Mouse (Mus musculus): ENCODE measurements around the gene Map1s. TPM values are rescaled to one million over a fixed set of nuclear protein-coding genes. Genes with fewer than 3 reads are reported as not detected.
A peak's percentile ranks its signal among the peaks of the same experiment; 100 is the strongest.

Map1s gene
- polyA plus RNA-seq, 1 experiment from 2014 or later = 60.8 TPM

DNA sequence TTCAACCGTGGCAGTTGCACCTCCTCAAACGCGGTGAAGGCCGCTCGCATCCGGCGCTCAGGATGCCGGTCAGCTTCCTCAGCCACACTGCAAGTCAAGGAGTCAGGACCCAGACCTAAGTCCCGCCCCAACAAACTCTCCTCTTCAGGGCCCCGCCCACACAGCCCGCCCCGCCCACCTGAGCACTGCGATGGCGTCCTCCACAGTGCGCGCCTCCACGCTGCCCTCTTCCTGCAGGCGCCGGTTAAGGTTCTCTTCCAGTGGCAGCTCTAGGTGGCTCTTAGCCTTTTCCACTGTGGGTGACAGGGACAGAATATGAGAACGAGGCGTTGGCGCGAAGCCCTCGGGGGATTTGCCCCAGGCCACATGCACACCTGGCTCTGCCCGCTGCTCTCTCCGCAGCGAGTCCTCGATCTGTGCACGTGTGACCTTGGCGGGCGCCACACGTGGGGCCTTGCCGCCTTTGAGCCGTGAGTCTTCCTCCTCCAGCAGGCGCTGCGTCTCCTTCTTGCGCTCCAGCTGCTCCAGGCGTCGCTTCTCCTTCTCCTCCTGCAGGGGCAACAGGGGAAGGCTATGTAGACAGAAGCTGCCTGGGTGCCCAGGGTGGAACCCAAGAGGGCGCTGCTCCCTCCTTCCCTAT, 37.1 kb upstream of the Map1s start:
- peaks cover 58% of the 10 kb centered on the region for H3K4me1 ChIP-seq
- no peaks in the 10 kb centered on the region for H3K27me3 ChIP-seq
- peak overlapping the region; percentile 53 for H3K9ac ChIP-seq
- no peak for ATAC-seq (ENCODE audit: low FRiP score)
- H3K27ac ChIP-seq = peak overlapping the region; percentile 81
- peak overlapping the region; percentile 43 for H3K4me2 ChIP-seq (replicated peaks)
- H3K4me3 ChIP-seq = peak overlapping the region; percentile 10; the same call in 1 of the 2 replicates
- peaks cover 11% of the 10 kb centered on the region for H3K36me3 ChIP-seq
- H3K9me3 ChIP-seq (replicated peaks) = no peaks in the 10 kb centered on the region
- WGBS = 11% methylated on average over 40 of the region's 40 CpGs

DNA sequence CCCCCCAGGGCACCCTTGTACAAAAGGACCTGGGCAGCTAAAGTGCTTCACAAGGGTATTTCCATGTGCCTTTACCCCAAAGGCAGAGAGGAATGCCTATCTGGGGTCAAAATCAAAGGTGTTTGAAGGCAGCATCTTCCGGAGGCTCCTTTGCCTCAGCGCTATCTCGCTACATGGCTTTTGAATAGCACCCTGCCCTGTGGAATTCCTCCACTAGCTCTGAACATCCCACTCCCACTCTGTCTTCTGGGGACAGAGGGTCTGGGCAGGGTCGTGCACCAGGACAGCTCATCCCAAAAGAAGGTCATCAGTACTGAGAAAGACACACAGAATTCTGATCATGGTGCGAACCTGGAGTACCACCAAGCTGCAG, 36.5 kb upstream of the Map1s start:
- no peak for ATAC-seq (ENCODE audit: low FRiP score)
- 41% methylated on average over 5 of the region's 5 CpGs for WGBS
- Histone ChIP-seq H3K4me1 (peaks cover 53% of the 10 kb centered on the region), H3K27me3 (no peaks in the 10 kb centered on the region), H3K9me3 (replicated peaks) (no peaks in the 10 kb centered on the region), H3K4me2 (replicated peaks) (peak overlapping the region; percentile 43; the same call in 1 of the 2 replicates), H3K4me3 (0 out of 2 replicates have a peak overlapping the region, but pooled peaks have one; percentile 10), H3K36me3 (peaks cover 11% of the 10 kb centered on the region), H3K9ac (peak overlapping the region; percentile 53), H3K27ac (peak overlapping the region; percentile 81)

- H3K4me3 ChIP-seq = no peak overlapping the region
- no peaks in the 10 kb centered on the region for H3K27me3 ChIP-seq
- H3K9ac ChIP-seq = 0 out of 2 replicates have a peak overlapping the region, but pooled peaks have one; percentile 53
- H3K27ac ChIP-seq = peak overlapping the region; percentile 81
- H3K4me1 ChIP-seq = peaks cover 49% of the 10 kb centered on the region
- whole genome bisulfite sequencing = 50% methylated on average over 16 of the region's 16 CpGs
- peaks cover 11% of the 10 kb centered on the region for H3K36me3 ChIP-seq
- no peaks in the 10 kb centered on the region for H3K9me3 ChIP-seq (replicated peaks)
- peak; percentile 11; the same call in 1 of the 2 replicates for ATAC-seq (ENCODE audit: low FRiP score)
- 0 out of 2 replicates have a peak overlapping the region, but pooled peaks have one; percentile 43 for H3K4me2 ChIP-seq (replicated peaks)
Measured at GRCm38 (mm10) chr8:70869601-70870041, 36.1 kb upstream of the Map1s start.

GRCm38 (mm10) chr8:70871195-70871807, 34.4 kb upstream of the Map1s start:
- WGBS = 89% methylated on average over 5 of the region's 5 CpGs
- no peak overlapping the region for H3K4me3 ChIP-seq

DNA sequence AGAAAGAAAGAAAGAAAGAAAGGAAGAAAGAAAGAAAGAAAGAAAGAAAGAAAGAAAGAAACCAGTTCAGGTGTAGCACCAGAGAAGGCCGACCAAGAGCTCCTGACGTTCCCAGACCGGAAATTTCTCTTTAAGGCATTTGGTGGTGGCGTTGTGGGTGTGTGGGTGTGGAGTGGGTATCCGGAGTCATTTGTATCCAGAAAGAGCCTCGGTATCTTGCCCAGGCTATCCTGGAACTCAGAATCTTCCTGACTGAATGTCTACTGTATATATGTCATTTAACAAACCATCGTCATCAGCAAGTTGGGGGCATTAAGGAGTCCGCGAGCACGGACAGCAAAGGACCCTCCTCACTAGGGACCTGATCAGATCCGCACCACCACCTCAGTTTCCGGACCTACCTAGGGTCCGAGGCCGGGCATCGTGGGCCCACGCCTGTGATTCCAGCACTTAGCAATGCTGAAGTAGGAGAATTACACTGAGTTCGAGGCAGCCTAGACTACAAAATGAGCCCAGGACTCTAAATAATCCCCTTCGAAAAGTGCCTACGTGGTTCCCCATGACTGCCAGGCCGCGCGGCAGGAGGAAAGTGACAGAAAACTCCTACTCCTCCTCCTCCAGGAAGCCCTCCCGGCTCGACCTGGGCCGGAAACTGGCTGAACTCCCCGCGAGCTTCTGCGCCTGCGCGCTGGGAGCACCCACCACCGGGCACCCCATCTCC, 32.9 kb upstream of the Map1s start:
- Histone ChIP-seq H3K4me1 (peaks cover 31% of the 10 kb centered on the region), H3K36me3 (peaks cover 9% of the 10 kb centered on the region), H3K27me3 (no peaks in the 10 kb centered on the region), H3K9me3 (replicated peaks) (no peaks in the 10 kb centered on the region), H3K9ac (peak overlapping the region; percentile 85), H3K4me2 (replicated peaks) (peak overlapping the region; percentile 91), H3K4me3 (peak overlapping the region; percentile 91), H3K27ac (peak overlapping the region; percentile 79)
- ATAC-seq (ENCODE audit: low FRiP score) = no peak
- WGBS = 5% methylated on average over 31 of the region's 31 CpGs

More at GRCm38 (mm10) chr8:70871195-70871807, 34.4 kb upstream of the Map1s start:
- Histone ChIP-seq H3K9ac (0 out of 2 replicates have a peak overlapping the region, but pooled peaks have one; percentile 3), H3K4me2 (replicated peaks) (no peak overlapping the region), H3K27me3 (no peaks in the 10 kb centered on the region), H3K27ac (no peak overlapping the region), H3K36me3 (peaks cover 11% of the 10 kb centered on the region), H3K4me1 (peaks cover 40% of the 10 kb centered on the region), H3K9me3 (replicated peaks) (no peaks in the 10 kb centered on the region)
- ATAC-seq (ENCODE audit: low FRiP score) = no peak

- Histone ChIP-seq H3K9ac (peak within 1 kb of the TSS; percentile 85), H3K4me1 (peaks cover 25% of the 10 kb centered on the region), H3K27ac (peak within 1 kb of the TSS; percentile 79), H3K4me2 (replicated peaks) (peak within 1 kb of the TSS; percentile 91), H3K4me3 (peak within 1 kb of the TSS; percentile 91), H3K27me3 (no peaks in the 10 kb centered on the region), H3K36me3 (peaks cover 2% of the 10 kb centered on the region; the same call in 1 of the 2 replicates), H3K9me3 (replicated peaks) (no peaks in the 10 kb centered on the region)
- ATAC-seq (ENCODE audit: low FRiP score) = peak; percentile 88
- WGBS = under 1% methylated on average over 46 of the region's 46 CpGs
Measured at GRCm38 (mm10) chr8:70873364-70873985, 32.3 kb upstream of the Map1s start, which contains the start of gene Ccdc124. Gene Ccdc124, minus strand, starts transcription at chr8:70873935.

DNA sequence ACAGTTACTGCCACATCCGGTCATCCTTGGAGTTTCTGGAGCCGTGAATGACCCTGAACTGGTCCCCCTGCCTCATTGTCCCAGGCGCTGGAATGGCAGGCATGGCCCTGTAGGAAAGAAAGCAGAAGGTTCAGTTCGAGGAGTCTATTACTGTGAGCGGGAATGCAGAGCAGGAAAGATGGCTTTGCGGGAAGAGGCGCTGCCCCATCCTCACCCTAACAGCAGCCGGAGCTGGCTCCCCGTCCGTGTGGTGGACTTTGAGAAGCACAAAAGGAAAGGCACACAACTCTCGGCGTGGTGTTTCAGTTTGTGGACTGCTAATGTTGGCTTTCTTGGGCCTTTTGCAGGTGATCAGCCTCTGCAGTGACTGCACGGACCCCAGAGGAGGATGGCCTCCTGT, 31.3 kb upstream of the Map1s start:
- Histone ChIP-seq H3K27ac (0 out of 2 replicates have a peak overlapping the region, but pooled peaks have one; percentile 79), H3K4me1 (peaks cover 16% of the 10 kb centered on the region), H3K4me2 (replicated peaks) (no peak overlapping the region), H3K9me3 (replicated peaks) (no peaks in the 10 kb centered on the region), H3K4me3 (no peak overlapping the region), H3K36me3 (no peaks in the 10 kb centered on the region), H3K27me3 (no peaks in the 10 kb centered on the region; the same call in 1 of the 2 replicates), H3K9ac (no peak overlapping the region)
- WGBS = 90% methylated on average over 13 of the region's 13 CpGs
- ATAC-seq (ENCODE audit: low FRiP score) = no peak

DNA sequence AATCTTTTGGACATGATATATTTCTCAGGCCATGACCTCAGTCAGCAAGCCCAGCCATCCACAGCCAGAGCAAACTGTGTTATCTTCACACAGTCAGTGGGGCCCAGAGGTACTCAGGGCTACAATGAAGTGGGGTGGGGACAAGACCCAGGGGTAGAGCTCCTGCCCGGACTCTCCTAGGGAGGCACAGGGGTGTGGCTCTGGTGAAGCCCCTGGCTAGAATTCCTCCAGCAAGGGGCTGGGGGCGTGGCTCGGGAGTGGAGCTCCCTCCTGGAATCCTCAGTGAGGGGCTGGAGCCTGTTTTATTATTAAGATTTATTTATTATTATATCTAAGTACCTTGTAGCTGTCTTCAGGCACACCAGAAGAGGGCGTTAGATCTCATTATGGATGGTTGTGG, 29.4 kb upstream of the Map1s start:
- Histone ChIP-seq H3K4me1 (peaks cover 19% of the 10 kb centered on the region), H3K9ac (no peak overlapping the region), H3K4me3 (no peak overlapping the region), H3K36me3 (no peaks in the 10 kb centered on the region), H3K27ac (no peak overlapping the region), H3K27me3 (no peaks in the 10 kb centered on the region; the same call in 1 of the 2 replicates), H3K9me3 (replicated peaks) (no peaks in the 10 kb centered on the region), H3K4me2 (replicated peaks) (no peak overlapping the region)
- ATAC-seq (ENCODE audit: low FRiP score) = no peak
- 72% methylated on average over 4 of the region's 4 CpGs for WGBS

DNA sequence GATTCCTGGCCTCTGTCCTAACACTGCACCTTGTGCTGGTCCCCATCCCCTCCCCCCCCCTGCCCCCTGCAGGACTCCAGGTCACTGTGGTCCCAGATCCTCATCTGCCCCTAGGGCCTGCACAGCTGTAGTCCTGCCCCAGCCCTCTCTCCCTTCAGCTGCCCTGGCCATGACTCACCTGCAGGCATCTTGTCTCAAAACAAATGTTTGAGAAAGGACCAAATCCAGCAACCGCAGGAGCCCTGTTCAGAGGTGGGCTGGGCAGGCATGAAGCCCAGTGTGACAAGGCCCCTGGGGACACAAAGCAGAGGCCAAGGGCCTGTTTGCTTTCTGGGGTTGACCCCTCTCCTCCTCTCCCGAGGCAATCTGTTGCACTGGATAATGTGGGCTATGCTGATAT, 27.6 kb upstream of the Map1s start:
- no peaks in the 10 kb centered on the region; the same call in 1 of the 2 replicates for H3K27me3 ChIP-seq
- ATAC-seq (ENCODE audit: low FRiP score) = no peak
- H3K9ac ChIP-seq = no peak overlapping the region
- H3K4me2 ChIP-seq (replicated peaks) = no peak overlapping the region
- no peaks in the 10 kb centered on the region for H3K9me3 ChIP-seq (replicated peaks)
- no peak overlapping the region for H3K4me3 ChIP-seq
- peaks cover 8% of the 10 kb centered on the region for H3K4me1 ChIP-seq
- H3K27ac ChIP-seq = no peak overlapping the region
- H3K36me3 ChIP-seq = no peaks in the 10 kb centered on the region
- WGBS = 47% methylated on average over 2 of the region's 2 CpGs

- Histone ChIP-seq H3K4me3 (no peak overlapping the region), H3K27me3 (no peaks in the 10 kb centered on the region; the same call in 1 of the 2 replicates), H3K36me3 (no peaks in the 10 kb centered on the region), H3K9ac (no peak overlapping the region), H3K27ac (no peak overlapping the region), H3K4me1 (peaks cover 8% of the 10 kb centered on the region), H3K9me3 (replicated peaks) (no peaks in the 10 kb centered on the region), H3K4me2 (replicated peaks) (no peak overlapping the region)
- 38% methylated on average over 4 of the region's 4 CpGs for WGBS
- no peak for ATAC-seq (ENCODE audit: low FRiP score)
Measured at GRCm38 (mm10) chr8:70879500-70879899, 26.2 kb upstream of the Map1s start.

DNA sequence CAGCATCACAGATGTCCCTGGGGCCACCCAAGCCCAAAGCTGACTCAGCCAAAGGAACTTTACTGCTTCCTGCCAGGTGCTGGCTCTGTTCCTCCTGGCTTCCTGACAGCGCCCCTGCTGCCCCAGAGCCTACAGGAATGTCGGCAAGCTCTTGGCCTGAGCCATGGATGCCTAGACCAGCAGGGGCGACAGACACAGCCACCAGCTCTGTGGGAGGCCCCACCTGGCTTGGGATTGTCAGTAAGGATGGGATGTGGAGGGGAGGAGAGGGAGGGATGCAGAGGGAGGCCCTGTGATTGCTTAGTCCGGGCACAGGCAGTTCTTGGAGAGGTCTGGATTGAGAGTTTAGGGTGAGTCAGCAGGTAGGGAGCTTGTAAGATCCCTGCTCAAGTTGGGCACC, 25.6 kb upstream of the Map1s start:
- no peaks in the 10 kb centered on the region for H3K9me3 ChIP-seq (replicated peaks)
- H3K9ac ChIP-seq = peak overlapping the region; percentile 41

More for the DNA sequence above, 25.6 kb upstream of the Map1s start:
- WGBS = 8% methylated on average over 4 of the region's 4 CpGs
- no peak for ATAC-seq (ENCODE audit: low FRiP score)
- no peak overlapping the region for H3K4me2 ChIP-seq (replicated peaks)
- H3K4me3 ChIP-seq = no peak overlapping the region
- peaks cover 3% of the 10 kb centered on the region; the same call in 1 of the 2 replicates for H3K27me3 ChIP-seq
- H3K36me3 ChIP-seq = no peaks in the 10 kb centered on the region
- H3K4me1 ChIP-seq = peaks cover 8% of the 10 kb centered on the region
- no peak overlapping the region; the same call in 1 of the 2 replicates for H3K27ac ChIP-seq
